Mouse (Mus musculus) limb, embryonic 10.5 days (tissue): ENCODE measurements around the gene Pkib. TPM values are rescaled to one million over a fixed set of nuclear protein-coding genes. Genes with fewer than 3 reads are reported as not detected.

ENCODE experiments used
- DNase-seq: peaks from one replicate; pipeline ENCODE4 v3.0.0-alpha.2; 2017; ENCODE audit warnings: low spot score
- H3K27ac ChIP-seq: fragments of 300-500 bp; sonication (generic); 2 replicates; pipeline ENCODE4 v1.5.1; 2016; ENCODE audit warnings: mild to moderate bottlenecking
- H3K27me3 ChIP-seq: fragments of 300-500 bp; sonication (generic); 2 replicates; pipeline ENCODE4 v1.6.1; 2016; ENCODE audit warnings: low read depth, mild to moderate bottlenecking; ENCODE audit not compliant: poor library complexity, severe bottlenecking
- H3K36me3 ChIP-seq: fragments of 300-500 bp; sonication (generic); 2 replicates; pipeline ENCODE4 v1.6.1; 2016; ENCODE audit warnings: mild to moderate bottlenecking, moderate library complexity
- H3K4me1 ChIP-seq: fragments of 300-500 bp; sonication (generic); 2 replicates; pipeline ENCODE4 v1.6.1; 2016
- H3K4me3 ChIP-seq: fragments of 300-500 bp; sonication (generic); 2 replicates; pipeline ENCODE4 v1.5.1; 2016; ENCODE audit warnings: mild to moderate bottlenecking, moderate library complexity
- H3K9me3 ChIP-seq: fragments of 300-500 bp; sonication (generic); replicated peaks from 2 replicates; pipeline ENCODE4 v1.6.1; 2016; ENCODE audit warnings: mild to moderate bottlenecking
- WGBS: fragments of 180-500 bp; shearing (Covaris S2); methylation state at CpG from one replicate; pipeline ENCODE4 v1.1.7; 2016; 5-methylcytosine and 5-hydroxymethylcytosine counted together
- polyA plus RNA-seq: library from polyadenylated mRNA; unstranded; fragments of >200 nt; fragmentation: Nextera tagmentation; extraction: Ambion mirVana; gene quantifications from 2 replicates; pipeline ENCODE4 v1.2.1, GENCODE M21; 2016

Pkib gene
- polyA plus RNA-seq, 1 experiment from 2014 or later = not detected

DNA sequence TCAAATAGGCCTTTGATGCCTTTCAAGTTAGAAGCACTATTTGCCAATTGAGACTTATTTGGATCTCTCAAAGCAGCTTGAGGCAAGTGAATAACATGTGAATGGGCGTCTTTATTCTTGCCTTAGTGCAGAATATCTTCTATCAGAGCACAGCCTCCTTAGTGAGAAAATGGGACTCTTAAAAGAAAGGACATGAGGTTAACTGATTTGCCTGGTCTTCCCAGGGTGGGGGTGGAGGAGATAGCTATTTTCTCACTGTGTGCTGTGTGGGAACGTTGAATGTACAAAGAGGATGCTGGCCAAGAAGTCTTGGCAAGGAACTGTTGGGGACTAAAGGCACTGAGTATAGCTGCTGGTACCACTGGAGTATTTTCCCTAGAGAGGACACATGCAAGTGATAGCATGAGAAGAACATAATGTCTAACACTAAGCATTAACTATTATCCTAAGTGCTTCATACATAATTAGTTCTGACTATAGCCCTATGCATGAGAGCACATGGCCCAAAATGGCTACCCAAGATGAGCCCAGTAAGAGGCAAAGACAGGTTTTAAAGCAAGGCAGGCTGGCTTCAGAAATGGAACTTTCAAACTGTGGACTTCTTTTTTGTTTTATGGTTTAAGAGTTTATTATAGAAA, 112.5 kb downstream of the Pkib start:
- Histone ChIP-seq H3K36me3 (no peaks in the 10 kb centered on the region), H3K4me1 (no peaks in the 10 kb centered on the region), H3K4me3 (no peak overlapping the region), H3K27me3 (no peaks in the 10 kb centered on the region), H3K27ac (no peak overlapping the region), H3K9me3 (no peaks in the 10 kb centered on the region)
- no peak for DNase-seq
- WGBS = 59% methylated on average over 2 of the region's 2 CpGs

GRCm38 (mm10) chr10:57745452-57745851, 113.7 kb downstream of the Pkib start:
- Histone ChIP-seq H3K9me3 (no peaks in the 10 kb centered on the region), H3K27me3 (no peaks in the 10 kb centered on the region), H3K4me1 (no peaks in the 10 kb centered on the region), H3K27ac (no peak overlapping the region), H3K4me3 (no peak overlapping the region), H3K36me3 (no peaks in the 10 kb centered on the region)
- no peak for DNase-seq

GRCm38 (mm10) chr10:57747127-57747526, 115.3 kb downstream of the Pkib start:
- H3K4me1 ChIP-seq = no peaks in the 10 kb centered on the region
- H3K36me3 ChIP-seq = no peaks in the 10 kb centered on the region
- H3K27me3 ChIP-seq = no peaks in the 10 kb centered on the region
- H3K4me3 ChIP-seq = no peak overlapping the region
- DNase-seq = no peak
- no peaks in the 10 kb centered on the region for H3K9me3 ChIP-seq
- no peak overlapping the region for H3K27ac ChIP-seq

- H3K9me3 ChIP-seq = no peaks in the 10 kb centered on the region
- no peaks in the 10 kb centered on the region for H3K27me3 ChIP-seq
- WGBS = 83% methylated on average over 1 of the region's 1 CpGs
- H3K36me3 ChIP-seq = no peaks in the 10 kb centered on the region
- no peak overlapping the region for H3K4me3 ChIP-seq
- H3K4me1 ChIP-seq = no peaks in the 10 kb centered on the region
- no peak overlapping the region for H3K27ac ChIP-seq
- DNase-seq = no peak
Observed at GRCm38 (mm10) chr10:57753343-57753742, 121.6 kb downstream of the Pkib start.

DNA sequence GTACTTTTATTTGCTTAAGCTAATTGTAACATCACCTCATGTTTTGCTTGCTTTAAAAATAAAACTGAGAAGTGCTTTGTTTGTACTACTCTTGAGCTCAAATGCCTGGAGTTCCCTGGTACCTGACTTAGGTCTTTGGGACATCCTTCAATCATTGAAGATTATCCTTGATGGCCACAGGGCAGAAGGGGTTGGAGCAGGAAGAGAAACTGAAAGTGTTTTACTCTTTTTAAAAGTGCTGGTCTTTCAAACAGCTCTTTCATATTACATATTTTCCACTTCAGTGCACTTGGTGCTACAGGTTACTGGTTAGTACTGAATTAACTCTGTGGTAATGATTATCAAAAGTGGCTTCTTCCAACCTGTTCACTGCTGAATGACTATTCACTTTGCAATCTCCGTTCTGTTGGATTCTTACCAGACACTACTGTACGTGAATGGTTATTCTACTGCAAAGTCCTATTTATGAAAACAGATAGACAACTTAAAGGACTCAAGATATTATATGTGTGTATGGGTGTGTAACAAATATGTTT, 123.5 kb downstream of the Pkib start:
- no peaks in the 10 kb centered on the region for H3K27me3 ChIP-seq
- H3K36me3 ChIP-seq = no peaks in the 10 kb centered on the region
- H3K9me3 ChIP-seq = no peaks in the 10 kb centered on the region
- 92% methylated on average over 2 of the region's 2 CpGs for WGBS
- DNase-seq = no peak
- H3K4me3 ChIP-seq = no peak overlapping the region
- no peak overlapping the region for H3K27ac ChIP-seq
- H3K4me1 ChIP-seq = no peaks in the 10 kb centered on the region

DNA sequence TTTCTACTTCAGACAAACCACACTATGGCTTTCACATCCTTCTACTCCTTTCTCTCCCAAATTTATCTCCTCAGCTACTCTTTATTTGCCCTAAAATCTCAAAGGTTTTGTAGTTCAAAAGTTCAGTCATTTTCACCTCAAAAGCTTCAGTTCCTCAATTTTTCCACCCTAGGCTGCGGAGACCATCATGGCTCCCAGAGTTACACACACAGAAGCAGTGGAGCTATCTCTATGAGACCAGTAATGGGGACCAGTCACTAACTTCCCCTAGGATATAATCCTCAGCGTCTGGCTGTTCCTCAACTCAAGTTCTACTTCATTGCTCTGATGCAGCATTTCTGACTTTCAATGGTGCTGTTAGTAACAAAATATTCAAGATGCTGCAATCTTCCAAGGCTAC, 127.2 kb downstream of the Pkib start:
- WGBS = 91% methylated on average over 2 of the region's 2 CpGs
- Histone ChIP-seq H3K9me3 (no peaks in the 10 kb centered on the region), H3K36me3 (no peaks in the 10 kb centered on the region), H3K27me3 (no peaks in the 10 kb centered on the region), H3K4me1 (no peaks in the 10 kb centered on the region), H3K4me3 (no peak overlapping the region), H3K27ac (no peak overlapping the region)
- no peak for DNase-seq

DNA sequence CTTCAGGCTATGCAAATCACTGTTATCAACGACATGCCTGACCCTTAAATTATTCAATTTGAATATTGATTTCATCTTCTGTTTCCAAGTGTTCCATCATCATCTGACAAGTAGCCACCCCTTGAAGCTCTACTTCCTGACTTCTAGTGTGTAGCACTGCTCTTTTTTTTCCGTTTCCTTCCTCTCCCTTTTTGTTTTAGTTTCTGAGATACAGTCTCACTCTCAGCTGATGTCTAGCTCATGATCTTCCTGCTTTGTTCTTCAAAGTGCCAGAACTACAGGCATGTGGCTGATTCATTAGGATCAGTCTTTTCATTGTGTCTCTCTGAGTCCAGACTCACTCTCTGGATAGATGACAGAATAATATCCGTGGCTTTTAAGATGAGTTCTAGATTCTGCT, 128.9 kb downstream of the Pkib start:
- no peaks in the 10 kb centered on the region for H3K27me3 ChIP-seq
- H3K27ac ChIP-seq = no peak overlapping the region
- no peaks in the 10 kb centered on the region for H3K9me3 ChIP-seq
- no peak for DNase-seq
- no peaks in the 10 kb centered on the region for H3K36me3 ChIP-seq
- WGBS = 86% methylated on average over 3 of the region's 3 CpGs
- no peak overlapping the region for H3K4me3 ChIP-seq
- no peaks in the 10 kb centered on the region for H3K4me1 ChIP-seq

DNA sequence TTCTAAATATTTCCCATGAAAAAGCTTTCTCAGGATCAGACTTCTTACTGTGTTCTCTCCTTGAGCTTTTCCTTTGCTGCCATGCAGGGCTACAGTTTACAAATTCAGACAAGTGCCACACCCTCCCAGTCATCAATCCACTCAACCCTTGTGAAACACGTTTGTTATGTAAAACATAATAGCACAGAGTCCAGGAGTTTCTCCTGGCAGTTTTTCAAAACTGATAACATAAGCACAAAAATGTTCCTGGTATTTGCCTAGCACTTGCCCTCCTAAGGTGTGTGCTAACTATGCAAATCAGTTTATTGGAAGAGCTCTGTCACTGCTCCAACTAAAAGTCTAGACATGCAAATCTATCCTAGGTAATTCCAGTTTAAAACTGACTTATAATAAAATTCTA, 131.3 kb downstream of the Pkib start:
- Histone ChIP-seq H3K27me3 (no peaks in the 10 kb centered on the region), H3K27ac (no peak overlapping the region), H3K9me3 (no peaks in the 10 kb centered on the region), H3K36me3 (no peaks in the 10 kb centered on the region), H3K4me3 (no peak overlapping the region), H3K4me1 (no peaks in the 10 kb centered on the region)
- 40% methylated on average over 1 of the region's 1 CpGs for WGBS
- no peak for DNase-seq

DNA sequence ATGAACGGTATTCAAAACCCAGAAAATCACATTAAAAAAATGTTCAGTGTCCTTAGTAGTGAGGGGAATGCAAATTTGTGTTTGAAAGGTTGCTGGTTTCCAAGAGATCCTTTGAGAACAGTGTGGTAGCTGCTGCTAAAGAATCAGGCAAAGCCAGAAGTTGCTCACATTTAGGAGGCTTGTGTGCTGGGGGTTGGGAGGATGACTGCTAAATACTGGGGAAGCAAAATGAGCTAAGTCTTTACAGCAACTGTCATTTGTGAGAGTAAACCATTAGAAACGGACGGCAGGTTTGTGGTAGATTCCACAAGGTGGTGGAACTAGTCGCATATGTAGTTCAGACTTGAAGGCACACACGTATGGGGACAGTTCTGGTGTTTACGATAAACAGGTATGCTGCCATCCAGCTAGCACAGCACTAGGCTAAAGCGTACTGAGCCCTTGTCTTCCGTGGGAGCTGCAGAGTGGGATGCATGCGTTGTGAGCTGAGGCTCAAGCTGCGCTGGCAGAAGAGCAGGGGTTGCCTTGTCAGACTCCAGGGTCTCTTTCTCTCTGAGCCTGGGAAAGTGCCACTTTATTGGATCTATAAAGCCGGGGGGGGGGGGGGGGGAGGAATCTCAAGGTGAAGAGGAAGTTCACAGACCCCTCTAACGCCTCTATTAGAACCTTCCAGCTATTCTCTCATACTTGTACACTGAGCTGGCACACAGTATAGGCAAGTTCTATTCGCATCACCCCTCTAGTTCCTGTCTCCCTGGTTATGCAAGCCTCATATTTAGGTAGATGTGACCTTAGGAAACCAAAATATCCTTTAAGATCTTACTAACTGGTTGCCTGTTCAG, 151.7 kb downstream of the Pkib start:
- 43% methylated on average over 13 of the region's 13 CpGs for WGBS

DNA sequence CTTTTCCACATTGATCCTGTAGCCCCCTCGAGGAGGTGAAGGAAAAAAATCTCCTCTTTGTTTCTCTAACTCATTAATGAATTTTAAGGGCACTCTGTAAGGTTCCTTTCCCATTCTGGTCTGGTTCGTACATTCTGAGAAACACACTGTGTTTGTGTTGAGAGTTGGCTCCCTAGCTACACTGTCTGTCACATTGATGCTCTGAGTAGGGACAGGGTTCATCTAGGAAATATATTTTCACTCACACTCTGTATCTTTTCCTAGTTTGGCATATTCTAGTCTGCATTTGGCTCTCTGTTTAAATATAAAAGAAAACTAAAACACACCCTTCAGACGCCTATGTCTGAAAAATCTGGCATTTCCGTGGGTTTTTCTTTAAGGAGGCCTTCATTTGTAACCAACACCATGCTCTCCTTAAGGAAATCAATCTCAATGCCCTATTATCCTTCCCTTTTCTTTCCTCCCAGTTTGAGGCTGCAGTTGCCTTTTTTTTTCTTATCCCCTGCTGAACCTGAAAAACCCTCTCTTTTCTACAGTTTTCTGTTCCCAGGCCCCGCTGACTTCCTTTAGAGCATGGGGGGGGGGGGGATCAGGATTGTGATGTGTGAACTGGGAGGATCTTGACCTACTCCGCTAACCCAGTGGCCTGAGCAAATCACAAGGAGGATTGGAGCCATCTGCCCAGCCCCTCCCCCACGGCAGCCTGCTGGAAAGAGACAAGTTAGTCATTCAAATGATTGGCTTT, 152.5 kb downstream of the Pkib start:
- Histone ChIP-seq H3K4me3 (no peak overlapping the region), H3K36me3 (no peaks in the 10 kb centered on the region), H3K4me1 (peaks cover 6% of the 10 kb centered on the region; the same call in 1 of the 2 replicates), H3K27ac (no peak overlapping the region), H3K27me3 (no peaks in the 10 kb centered on the region), H3K9me3 (no peaks in the 10 kb centered on the region)
- peak; percentile 31 for DNase-seq
- 20% methylated on average over 7 of the region's 7 CpGs for WGBS

More for the DNA sequence above, 151.7 kb downstream of the Pkib start:
- Histone ChIP-seq H3K27ac (no peak overlapping the region), H3K9me3 (no peaks in the 10 kb centered on the region), H3K4me1 (peaks cover 6% of the 10 kb centered on the region; the same call in 1 of the 2 replicates), H3K36me3 (no peaks in the 10 kb centered on the region), H3K27me3 (no peaks in the 10 kb centered on the region), H3K4me3 (no peak overlapping the region)
- DNase-seq = no peak

GRCm38 (mm10) chr10:57784876-57785150, 153.0 kb downstream of the Pkib start, which contains the start of gene Fabp7:
Gene Fabp7 (plus strand): TSS chr10:57784881.
- no peaks in the 10 kb centered on the region for H3K9me3 ChIP-seq
- no peak within 1 kb of the TSS for H3K27ac ChIP-seq
- 30% methylated on average over 7 of the region's 7 CpGs for WGBS
- H3K4me3 ChIP-seq = no peak within 1 kb of the TSS
- no peaks in the 10 kb centered on the region for H3K27me3 ChIP-seq
- H3K4me1 ChIP-seq = peaks cover 6% of the 10 kb centered on the region; the same call in 1 of the 2 replicates
- DNase-seq = no peak
- H3K36me3 ChIP-seq = no peaks in the 10 kb centered on the region

GRCm38 (mm10) chr10:57785552-57785951, 153.8 kb downstream of the Pkib start:
- WGBS = 59% methylated on average over 2 of the region's 2 CpGs
- Histone ChIP-seq H3K27ac (no peak overlapping the region), H3K4me1 (peaks cover 6% of the 10 kb centered on the region; the same call in 1 of the 2 replicates), H3K4me3 (no peak overlapping the region), H3K36me3 (no peaks in the 10 kb centered on the region), H3K27me3 (no peaks in the 10 kb centered on the region), H3K9me3 (no peaks in the 10 kb centered on the region)
- no peak for DNase-seq
